Mouse (Mus musculus) skeletal muscle tissue, adult 2 months (tissue): ENCODE measurements around the gene Dbp.
A peak's percentile ranks its signal among the peaks of the same experiment; 100 is the strongest.
"Not testable (repeated sequence)": the region's sequence is repeated elsewhere in the genome, so short reads cannot be mapped to it uniquely, and the experiment has no call there.

Source experiments
- DNase-seq: peaks from one replicate; pipeline ENCODE4 v3.0.0-alpha.2; 2012; ENCODE audit warnings: low read depth, low spot score

Dbp gene

DNA sequence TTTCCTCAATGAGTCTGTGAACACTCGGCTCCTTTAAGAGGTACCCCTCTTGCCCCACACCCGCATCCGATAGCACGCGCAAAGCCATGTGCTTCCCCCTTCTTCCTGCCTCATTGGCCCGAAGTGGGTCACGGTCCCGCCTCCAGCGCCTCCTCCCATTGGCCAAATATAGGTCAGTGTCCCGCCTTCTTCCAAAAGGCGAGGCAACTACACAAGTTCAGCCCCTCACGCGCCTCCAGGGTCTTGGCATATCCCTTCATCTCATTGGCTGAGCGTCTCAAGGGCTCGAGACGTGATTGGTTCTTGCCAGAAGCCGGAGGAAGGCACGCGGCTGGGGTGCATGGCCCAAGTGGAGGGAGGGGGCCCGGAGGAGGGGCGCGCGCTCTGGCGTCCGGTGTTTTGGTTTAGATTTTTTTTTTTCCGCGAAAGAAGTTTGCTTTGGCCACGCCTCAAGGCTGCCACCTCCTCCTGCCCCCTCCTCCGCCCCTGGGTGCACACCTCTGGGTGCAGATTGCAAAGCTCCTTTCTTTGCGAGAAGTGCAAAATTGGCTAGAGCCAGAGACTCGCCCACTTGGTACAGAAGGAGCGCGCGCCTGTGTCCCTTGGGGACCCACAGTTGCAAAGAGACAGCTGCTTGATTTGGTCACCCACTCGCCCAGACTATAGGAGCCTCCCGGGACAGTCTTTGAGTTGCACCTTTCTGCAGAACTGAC, at the start of gene Dbp:
TSS of gene Dbp (plus strand) at position 359 of the 713 bp plus-strand sequence.
- peak; percentile 100 for DNase-seq

DNA sequence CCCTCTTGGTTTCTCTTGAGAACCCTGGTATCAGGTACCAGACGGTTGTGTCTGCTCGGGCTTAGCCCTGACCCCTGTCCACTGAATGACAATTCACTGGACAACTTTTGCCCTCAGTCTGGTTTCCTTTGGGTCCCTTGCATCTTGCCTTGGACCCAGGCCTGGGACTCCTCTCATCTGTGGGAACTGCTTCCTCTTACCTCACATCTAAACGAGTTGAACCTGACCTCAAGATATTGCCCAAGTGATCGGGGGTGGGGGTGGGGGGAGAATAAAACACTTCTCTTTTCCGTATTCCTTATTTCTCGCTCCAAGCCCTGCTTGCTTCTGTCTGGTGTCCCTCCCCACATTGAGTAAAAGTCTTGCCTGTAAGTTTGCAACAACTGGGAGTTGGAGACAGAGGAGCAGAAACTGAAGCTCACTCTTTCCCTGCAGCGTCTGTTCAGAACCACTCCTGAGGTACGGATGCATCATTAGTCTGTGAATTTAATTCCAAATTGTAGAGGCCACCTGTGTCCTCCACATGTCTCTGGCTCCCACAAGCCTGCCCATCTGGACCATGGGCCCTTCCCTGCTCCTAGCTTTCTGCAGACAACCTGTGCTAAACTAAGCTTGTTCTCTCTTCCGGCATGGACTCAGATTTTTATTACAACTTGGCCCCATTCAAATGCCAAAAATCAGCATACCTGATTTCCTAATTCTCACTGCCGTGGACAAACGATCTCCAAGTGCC, 44.0 kb upstream of the Dbp start:
- no peak for DNase-seq

DNA sequence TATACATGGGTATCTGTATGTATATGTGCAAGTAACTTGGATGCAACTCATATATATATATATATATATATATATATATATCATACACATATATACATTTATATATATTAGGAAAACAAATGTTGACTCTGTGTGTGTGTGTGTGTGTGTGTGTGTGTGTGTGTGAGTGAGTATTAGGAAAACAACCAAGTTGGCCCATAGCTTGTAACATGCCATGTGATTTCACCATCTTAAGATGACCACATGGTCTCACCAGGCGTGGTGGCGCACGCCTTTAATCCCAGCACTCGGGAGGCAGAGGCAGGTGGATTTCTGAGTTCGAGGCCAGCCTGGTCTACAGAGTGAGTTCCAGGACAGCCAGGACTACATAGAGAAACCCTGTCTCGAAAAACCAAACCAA, 43.2 kb upstream of the Dbp start:
- not testable (repeated sequence) for DNase-seq

DNA sequence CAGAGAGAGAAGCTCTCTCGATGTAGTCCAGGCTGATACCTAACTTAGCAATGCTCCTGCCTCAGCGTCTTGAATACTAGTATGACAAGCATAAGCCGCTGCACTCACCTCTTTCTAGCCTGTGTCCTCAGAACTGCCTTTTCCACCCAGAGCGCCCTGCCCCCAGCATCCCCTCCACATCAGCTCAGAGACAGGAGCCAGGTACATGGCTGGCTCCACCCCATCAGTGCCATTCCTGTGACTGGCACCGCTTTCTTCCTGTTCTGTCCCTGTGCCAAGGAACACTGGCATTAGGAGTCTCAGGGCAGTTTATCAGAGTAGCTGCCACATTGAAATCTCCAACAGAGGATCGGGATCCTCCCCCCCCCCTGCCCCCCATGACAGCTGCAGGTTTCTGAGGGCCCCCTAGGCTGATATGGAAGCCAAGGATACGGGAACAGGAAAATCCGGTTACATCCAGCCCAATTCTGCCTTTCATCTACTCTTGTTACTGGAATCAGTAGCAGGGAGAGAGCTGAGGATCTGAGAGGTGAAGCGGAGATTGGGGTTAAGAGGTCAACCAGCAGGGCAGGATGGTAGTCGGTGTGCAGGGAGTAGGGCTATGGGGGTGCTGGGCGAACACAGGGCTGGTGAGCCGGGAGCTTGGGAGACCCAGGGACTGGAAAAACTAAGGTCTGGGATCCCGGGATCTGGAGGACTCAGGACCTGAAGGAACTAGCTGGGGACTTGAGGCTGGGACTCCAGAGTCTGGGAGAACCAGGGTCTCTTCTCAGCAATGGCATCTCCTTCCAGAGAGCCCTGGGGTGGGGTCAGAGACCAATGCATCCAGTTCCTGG, 39.4 kb upstream of the Dbp start:
- no peak for DNase-seq

DNA sequence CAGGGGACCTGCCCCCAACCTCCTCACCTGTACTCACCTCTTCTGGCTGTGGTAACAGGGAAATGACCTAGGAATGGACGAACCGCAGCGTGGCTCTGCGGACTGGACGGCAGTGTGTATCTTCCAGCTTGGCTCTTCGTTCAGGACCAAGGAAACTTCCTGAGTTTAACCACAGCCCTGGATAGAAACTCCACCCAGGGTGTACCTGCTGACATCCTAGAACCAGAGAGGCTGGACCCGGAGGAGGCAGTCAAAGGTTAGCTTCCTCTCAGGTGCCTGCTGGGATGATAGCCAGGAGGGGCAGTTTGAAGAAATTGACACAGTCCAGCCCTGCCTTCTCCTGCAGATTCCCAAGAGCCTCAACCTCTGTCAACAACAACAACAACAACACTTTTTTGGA, 38.7 kb upstream of the Dbp start, which contains the start of gene Fut2:
TSS of gene Fut2 (minus strand) at position 234 of the 400 bp plus-strand sequence.
- DNase-seq: no peak

DNA sequence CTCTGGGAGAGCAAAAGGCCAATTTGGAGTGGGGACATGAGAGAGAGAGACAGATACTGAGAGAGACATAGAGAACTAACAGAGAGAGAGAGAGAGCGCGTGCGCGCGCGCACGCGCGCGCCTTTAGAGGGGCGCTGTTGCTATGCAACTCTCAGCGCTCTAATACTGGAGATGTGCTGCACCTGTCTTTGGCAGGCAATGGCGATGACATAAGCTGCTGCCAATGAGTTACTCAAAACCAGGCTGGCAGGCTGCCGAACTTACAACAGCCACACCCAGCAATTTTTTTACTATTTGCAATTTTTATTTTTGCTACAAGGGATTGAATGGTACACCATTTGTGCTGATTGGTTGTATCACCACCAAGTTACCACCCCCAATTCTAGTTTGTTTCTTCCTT, 37.1 kb upstream of the Dbp start:
- no peak for DNase-seq

DNA sequence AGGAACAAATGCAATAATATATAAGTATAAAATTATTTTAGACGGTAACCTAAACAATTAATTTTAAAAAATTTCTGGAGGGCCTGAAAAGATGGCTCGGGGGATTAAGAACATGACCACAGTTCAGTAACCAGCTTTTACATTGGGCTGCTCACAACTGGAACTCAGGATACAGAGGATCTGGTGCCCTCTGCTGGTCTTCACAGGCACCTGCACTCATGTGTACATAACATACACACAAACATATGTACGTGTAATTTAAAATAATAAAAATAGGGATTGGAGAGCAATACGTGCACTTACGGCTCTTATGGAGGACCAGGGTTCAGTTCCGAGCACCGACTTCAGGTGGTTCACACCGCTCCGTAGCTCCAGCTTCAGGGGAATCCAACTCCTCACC, 36.0 kb upstream of the Dbp start:
- no peak for DNase-seq

DNA sequence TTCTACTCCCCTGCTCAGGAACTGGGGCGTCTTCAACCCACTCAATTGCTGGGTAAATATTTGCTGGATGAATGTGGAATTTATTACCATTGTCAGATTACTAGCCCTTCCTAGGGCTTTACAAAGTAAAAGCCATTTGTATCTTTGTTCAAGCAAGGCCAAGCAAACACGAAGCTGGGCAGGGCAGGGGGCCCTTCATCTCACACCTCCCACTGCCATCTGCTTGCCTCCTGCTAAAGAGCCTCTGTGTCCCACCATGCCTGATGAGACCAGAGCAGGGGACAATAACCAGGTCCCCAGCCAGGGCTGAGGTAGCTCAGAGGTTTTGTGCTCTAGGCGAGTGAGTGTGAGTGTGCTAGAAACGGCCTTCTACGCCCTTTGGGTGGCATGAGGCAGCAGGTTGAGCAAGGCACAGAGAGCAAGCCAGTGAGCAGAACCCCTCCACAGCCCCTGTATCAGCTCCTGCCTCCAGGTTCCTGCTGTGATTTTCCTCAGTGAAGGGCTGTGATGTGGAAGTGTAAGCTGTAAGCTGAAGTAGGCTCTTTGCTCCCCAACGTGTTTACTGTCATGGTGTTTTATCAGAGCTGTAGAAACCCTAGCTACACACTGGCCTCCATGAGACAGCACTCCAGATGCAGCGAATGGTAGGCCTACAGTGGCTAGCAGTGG, 27.1 kb upstream of the Dbp start:
- no peak for DNase-seq

DNA sequence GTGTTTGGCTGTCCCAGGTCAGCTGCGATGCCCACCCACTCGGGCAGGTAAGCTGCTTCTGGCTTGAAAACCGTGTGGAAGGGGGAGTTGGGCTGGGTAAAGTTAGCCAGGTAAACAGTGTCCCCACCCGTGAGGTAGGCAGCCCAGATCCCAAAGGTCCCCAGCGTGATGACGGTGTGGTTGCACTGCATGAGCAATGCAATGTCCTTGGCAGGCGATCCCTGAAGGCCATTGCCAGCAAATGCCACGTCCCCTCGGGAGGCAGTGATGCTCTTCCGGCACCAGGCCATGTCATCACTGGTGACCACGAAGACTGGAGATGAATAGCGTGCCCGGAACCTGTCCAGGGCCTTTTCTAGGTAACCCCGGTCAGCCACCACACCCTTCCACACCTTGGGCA, 26.4 kb upstream of the Dbp start:
- DNase-seq: no peak

DNA sequence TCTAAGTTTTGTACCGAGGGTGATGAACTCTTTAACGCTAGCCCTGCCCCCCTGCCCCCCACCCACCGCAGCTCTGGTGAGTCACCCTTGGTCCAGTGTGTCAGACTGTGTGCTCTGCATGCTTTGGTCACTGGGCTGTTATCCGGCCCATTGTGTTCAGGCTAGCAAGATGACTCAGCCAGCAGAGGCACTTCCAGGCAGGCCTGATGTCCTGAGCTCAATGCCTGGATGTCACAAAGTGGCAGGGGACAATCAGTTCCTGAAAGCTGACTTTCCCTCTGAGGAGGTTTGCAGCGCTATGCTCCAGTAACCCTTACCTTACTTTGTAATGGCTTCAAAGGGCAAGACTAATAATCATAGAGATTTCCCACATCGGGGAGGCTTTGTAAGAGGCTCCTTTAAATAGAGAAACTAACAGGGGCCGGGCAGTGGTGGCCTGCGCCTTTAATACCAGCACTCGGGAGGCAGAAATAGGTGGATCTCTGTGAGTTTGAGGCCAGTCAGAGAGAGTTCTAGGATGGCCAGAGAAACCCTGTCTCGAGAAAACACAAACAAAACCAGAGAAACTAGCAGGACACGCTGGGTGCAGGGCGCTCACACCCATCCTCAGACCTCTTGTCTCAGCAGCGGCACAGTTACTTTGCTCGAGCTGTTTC, 24.8 kb upstream of the Dbp start:
- no peak for DNase-seq

DNA sequence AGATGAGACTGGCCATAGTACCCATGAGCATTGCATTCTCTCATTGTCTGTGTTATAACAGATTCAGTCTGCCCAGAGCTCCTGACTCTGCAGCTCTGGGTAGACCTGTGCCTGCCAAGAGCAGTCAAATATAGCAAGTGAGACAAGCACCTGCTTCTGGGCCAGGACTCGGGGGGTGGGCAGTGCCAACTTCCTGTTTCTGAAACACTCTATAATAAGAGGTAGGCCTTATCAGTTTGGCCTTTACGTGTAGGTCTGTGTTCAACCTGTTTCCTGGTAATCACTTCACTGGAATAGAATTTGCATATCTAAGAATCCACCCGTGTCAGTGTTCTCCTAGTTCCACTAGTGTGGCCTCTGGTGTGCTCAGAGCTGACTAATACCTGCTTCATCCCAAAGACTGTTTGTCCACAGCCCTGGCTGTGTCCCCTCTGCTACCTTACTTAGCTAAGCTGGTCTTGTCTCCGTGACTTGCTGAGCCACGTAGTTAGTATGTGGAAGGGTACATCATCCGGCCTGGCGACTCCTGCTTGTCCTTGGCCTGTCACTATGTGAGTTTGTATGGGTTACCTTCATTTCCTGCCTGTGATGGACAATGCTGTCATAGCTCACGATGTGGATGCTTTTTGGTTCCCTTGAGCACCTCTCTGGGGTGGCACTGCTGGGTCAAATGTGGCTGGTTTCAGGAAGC, 23.7 kb upstream of the Dbp start:
- DNase-seq: peak; percentile 82

DNA sequence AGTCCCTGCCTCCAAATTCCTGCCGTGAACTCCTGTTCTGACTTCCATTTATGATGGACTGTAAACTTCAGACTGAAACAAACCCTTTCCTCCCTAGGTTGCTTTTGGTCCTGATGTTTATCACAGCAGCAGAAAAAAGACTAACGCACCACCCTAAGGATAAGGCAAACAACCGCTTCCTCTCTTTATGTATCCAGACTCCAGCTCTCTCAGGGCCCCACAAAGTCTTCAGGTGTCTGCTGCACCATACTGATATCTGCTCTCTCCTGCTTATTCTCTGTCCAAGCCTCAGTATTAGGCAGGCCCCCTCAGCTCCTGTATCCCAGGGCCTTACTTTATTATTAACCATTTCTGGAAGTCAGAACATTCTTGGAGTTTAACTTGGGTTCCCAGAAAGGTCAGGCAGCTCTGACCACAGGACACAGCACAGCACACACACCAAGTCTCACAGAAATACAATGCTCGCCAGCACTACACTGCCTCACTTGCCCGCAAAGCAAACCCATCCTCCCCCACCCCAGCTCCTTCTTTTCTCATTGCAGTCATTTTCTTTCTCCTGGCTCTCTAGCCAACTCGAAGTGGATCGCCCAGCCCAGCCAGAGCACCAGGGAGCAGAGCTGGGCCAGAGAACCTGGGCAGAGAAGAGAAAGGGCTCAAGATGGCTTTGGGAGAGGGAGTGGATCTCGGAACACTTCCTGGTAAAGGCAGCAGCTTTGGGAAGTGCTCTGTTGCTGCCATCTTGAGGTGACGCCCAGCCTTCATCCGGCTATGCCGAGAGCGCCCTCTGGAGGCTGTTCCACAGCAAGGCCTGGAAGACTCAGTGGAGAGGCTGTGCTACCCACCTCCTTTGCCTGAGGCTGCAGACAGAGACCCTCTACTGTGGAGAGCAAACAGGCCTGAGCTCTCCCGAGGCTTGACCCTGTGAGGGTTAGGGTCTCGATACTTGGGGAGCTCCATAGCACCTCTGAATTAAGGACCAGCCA, 22.5 kb upstream of the Dbp start:
- DNase-seq: peak; percentile 89

DNA sequence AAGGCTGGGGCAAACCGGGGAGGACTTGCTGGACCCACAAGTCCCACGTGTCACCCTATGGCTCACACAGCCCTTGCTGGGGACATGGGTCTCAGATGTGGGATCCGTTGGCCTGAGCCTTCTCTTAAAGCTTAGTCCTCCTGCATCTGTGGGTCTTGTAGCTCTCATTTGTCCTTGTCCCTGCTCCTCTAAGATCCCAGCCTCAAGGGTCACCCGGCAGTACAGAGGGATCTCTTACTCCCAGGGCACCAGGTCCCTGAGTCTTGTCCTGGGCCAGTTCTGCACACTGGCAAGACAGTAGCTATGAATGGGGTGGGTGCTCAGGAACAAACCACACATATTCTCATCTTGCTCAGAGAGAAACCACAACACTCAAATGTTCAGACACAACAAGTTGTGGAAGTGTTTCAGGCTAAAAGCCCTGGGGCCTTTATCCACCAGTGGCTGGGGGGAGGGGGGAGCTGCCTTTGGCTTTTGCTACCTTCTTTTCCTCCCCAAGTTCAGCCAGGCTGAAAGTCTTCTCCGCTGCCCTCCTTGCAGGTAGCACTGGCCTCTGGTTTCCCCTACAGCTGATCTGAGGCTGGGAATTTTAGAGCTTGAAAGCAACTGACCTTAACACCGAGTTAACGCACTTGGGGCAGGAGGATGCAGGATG, 21.4 kb upstream of the Dbp start, which contains the start of gene Ntn5:
TSS of gene Ntn5 (plus strand) at position 627 of the 655 bp plus-strand sequence.
- DNase-seq: no peak

DNA sequence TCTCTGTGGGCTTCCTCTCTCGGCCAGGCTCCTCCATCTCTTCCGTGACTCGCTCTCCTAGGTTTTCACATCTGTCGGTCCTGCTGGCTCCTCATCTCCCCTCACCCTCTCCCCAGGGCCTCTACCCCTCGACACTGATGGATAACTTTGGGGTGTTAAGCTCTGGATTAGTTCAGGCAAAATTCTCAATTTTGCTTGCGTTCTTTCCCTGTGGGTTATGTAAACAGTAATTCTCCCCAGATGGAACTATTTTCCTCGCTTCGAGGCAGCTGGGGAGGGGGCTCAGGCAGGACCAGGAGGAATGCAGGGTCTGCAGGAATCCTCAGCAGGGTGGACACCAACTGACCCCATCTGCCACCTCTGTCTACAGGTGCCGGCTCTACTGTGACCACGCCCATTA, 19.1 kb upstream of the Dbp start:
- no peak for DNase-seq

DNA sequence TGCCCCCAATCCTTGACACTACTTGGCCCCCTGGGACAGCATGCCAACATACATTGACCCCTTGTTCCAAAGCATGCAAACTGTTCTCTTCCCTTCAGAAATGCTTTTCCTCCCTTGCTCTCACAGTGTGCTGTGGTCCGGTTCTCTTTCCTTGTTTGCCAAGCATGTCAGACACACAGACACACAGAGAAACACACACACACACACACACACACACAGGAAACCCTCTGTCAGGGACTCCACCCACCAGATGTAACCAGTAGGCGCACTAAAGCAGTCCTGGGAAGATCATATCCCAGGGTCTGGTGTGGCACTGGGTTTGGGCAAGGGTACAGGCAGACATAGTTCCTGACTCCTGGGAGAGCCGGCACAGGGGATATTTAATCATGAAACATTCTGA, 18.0 kb upstream of the Dbp start:
- DNase-seq: no peak

DNA sequence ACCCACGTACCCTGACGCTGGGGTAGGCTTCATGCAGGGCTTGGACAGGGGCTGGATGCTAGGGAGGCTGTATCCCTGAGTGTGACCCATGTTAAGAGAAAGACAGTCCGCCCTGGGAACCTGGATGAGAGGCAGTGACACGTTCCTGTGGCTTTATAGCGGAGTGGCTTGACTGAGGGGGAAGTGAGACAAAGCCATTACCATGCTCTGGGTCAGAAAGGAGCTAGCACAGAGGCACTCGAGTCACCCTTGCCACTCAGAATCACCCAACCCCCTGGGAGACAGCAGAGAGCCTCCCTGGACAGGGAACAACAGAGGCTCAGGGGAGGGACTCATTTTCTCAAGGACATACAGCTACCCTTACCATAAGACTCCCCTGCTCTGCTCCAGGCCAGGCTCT, 15.8 kb upstream of the Dbp start:
- DNase-seq: no peak

DNA sequence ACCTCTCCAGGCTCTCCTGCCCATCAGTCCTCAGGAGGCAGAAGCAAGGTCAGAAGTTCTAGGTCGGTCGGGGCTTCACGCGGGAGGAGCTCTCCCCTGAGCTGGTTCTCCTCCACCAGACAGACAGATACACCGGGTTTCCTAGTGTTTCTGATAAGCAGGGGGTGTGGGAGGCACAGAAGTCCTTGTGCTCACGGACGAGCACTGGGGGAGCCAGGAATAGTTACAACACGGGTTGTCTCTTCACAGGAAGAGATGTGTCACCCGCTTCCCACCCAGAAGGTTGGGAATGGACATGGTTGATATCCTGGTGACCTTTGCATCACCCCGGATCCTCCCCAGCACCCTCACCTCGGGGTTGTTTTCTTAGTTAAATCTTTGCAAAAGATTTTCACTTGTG, 15.1 kb upstream of the Dbp start:
- DNase-seq: no peak

DNA sequence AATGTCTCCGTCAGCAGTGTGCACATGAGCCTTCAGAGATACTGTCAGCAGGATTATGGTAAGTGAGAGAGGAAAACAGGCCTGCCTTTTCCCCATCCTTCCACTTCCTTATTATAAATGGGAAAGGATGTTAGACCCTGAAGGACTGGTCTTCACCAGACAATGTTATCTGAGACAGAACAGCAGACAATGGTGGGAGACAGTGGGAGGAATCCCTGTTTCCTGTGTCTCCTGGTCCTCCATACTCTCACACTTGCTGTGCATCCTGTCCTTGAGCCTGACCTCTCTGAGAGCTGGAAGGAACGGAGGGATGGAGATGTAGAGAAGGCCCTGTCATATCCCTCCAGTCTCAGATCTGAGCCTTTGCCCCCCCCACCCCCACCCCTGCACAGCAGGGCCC, 12.5 kb upstream of the Dbp start:
- DNase-seq: no peak
